8 mouse cellular contexts compared by ENCODE assay signal in the genomic region with DNA sequence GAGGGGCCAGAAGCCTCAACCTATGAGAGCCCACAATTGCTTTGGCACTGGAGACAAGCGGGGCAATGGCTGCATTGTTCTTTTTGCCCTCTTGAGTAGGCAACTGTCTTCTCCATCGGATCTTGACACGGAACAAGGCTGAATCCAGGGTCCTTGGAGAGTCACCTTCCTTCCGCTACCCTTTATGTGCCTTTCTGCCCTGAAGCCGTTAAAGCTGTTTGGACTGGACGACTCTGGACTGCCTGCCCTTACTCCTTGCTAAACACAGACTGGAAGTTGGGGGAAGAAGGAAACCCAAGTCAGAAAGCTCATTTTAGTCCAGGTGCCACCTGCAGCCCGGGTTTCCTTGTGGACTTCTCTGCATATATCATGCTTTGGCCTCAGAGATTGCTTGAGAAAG. TPM values are rescaled to one million over a fixed set of nuclear protein-coding genes. Genes with fewer than 3 reads are reported as not detected.
DNase-seq lines count a peak whose midpoint lies in the region; ATAC-seq and TF ChIP-seq lines count a peak whose summit lies in the region.

No protein-coding gene starts in this region.

- TF ChIP-seq POLR2A in brain, embryonic 14.5 days (IDR thresholded peaks at IDR 0.05; ENCODE audit: borderline replicate concordance, extremely low read depth, insufficient read depth, insufficient read length, poor library complexity, severe bottlenecking): no peak

- 3% methylated on average over 7 of the region's 7 CpGs for WGBS in hindbrain, embryonic 12.5 days
- WGBS in liver, embryonic 14.5 days (ENCODE audit: insufficient replicate concordance): 5% methylated on average over 7 of the region's 7 CpGs

- TF ChIP-seq CTCF in gastrocnemius, adult 2 months (IDR thresholded peaks at IDR 0.05): no peak
- TF ChIP-seq CTCF in brain, embryonic 14.5 days (IDR thresholded peaks at IDR 0.05; ENCODE audit: borderline replicate concordance, extremely low read depth, insufficient read depth, insufficient read length): no peak
- TF ChIP-seq CTCF in liver, embryonic 14.5 days (IDR thresholded peaks at IDR 0.05; ENCODE audit: low read depth): no peak

- H3K36me3 ChIP-seq in hindbrain, embryonic 12.5 days: no peaks in the 10 kb centered on the region
- H3K36me3 ChIP-seq in liver, embryonic 14.5 days (replicated peaks; ENCODE audit: control insufficient read depth, insufficient read depth, low read depth): no peaks in the 10 kb centered on the region

- no peak for TF ChIP-seq EP300 in liver, embryonic 14.5 days (IDR thresholded peaks at IDR 0.05; ENCODE audit: low read depth)

- ATAC-seq in hindbrain, embryonic 12.5 days (ENCODE audit: low FRiP score): peak; percentile 19; the same call in 1 of the 2 replicates
- ATAC-seq in liver, embryonic 14.5 days (ENCODE audit: insufficient read depth): no peak
- no peak for ATAC-seq in megakaryocyte, adult 5-6 weeks (ENCODE audit: poor library complexity, severe bottlenecking)

- H3K27me3 ChIP-seq in hindbrain, embryonic 12.5 days: peaks cover 17% of the 10 kb centered on the region
- peaks cover 9% of the 10 kb centered on the region for H3K27me3 ChIP-seq in liver, embryonic 14.5 days (ENCODE audit: control insufficient read depth, insufficient read depth, low read length)

- intact Hi-C loops in gastrocnemius, adult 2 months (cut with DNase I): no loop called here
- intact Hi-C loops in gastrocnemius, postnatal 14 days (cut with DNase I; ENCODE audit: low total_unique reads): no loop called here

- H3K9ac ChIP-seq in hindbrain, embryonic 12.5 days: peak overlapping the region; percentile 86
- H3K9ac ChIP-seq in liver, embryonic 14.5 days (replicated peaks): no peak overlapping the region

- H3K4me1 ChIP-seq in hindbrain, embryonic 12.5 days: peaks cover 23% of the 10 kb centered on the region
- H3K4me1 ChIP-seq in liver, embryonic 14.5 days (replicated peaks; ENCODE audit: control insufficient read depth in 2 of 2, insufficient read depth in 2 of 2, low read length in 1 of 2): no peaks in the 10 kb centered on the region

- peak overlapping the region; percentile 66 for H3K4me3 ChIP-seq in gastrocnemius, adult 2 months
- peak overlapping the region; percentile 69 for H3K4me3 ChIP-seq in hindbrain, embryonic 12.5 days
- H3K4me3 ChIP-seq in liver, embryonic 14.5 days (ENCODE audit: insufficient read depth in 1 of 2, low read depth in 2 of 2, low read length in 2 of 2): no peak overlapping the region

- no peak overlapping the region for H3K27ac ChIP-seq in gastrocnemius, adult 2 months
- H3K27ac ChIP-seq in hindbrain, embryonic 12.5 days: peak overlapping the region; percentile 88
- H3K27ac ChIP-seq in liver, embryonic 14.5 days: no peak overlapping the region

- no peak for DNase-seq in gastrocnemius, adult 2 months
- DNase-seq in gastrocnemius, postnatal 4 days (ENCODE audit: low spot score in 2 of 2): no peak
- DNase-seq in brain, embryonic 14.5 days (ENCODE audit: low read depth): peak; percentile 25
- DNase-seq in liver, embryonic 14.5 days (ENCODE audit: low read depth in 3 of 3, low spot score in 3 of 3): no peak
- no peak for DNase-seq in thymus, postnatal 25 days
- DNase-seq in gastrocnemius, postnatal 14 days: no peak

- no peaks in the 10 kb centered on the region for H3K9me3 ChIP-seq in hindbrain, embryonic 12.5 days (replicated peaks)
- H3K9me3 ChIP-seq in liver, embryonic 14.5 days (ENCODE audit: control insufficient read depth, low read length): no peaks in the 10 kb centered on the region

- H3K4me2 ChIP-seq in hindbrain, embryonic 12.5 days (replicated peaks): peak overlapping the region; percentile 92
- peak overlapping the region; percentile 62 for H3K4me2 ChIP-seq in liver, embryonic 14.5 days (ENCODE audit: low read depth)

RNA-seq across cellular contexts. Expression of a gene that starts 0.5 kb away (rescaled TPM):
- total RNA-seq in gastrocnemius, adult 2 months (2021): not detected
- under 1 TPM; 0.44 to 0.60 TPM for total RNA-seq in gastrocnemius, postnatal 4 days (2021)
- 22.5 and 33.5 TPM in 2 replicates for polyA plus RNA-seq in brain, embryonic 14.5 days (2012; rRNA removed)
- 29.6 and 29.9 TPM in 2 replicates for polyA plus RNA-seq in hindbrain, embryonic 12.5 days (2016; fragmentation: Nextera tagmentation; extraction: Ambion mirVana)
- 0.08 and 0.11 TPM in 2 replicates for polyA plus RNA-seq in liver, embryonic 14.5 days (2012; rRNA removed)
- polyA plus RNA-seq in liver, embryonic 14.5 days (2014; fragmentation: Nextera tagmentation; extraction: Ambion mirVana): 0.34 TPM in 2 replicates
- not detected in 2 replicates for total RNA-seq in megakaryocyte, adult 5-6 weeks (2015)
- not detected in 2 replicates for total RNA-seq in megakaryocyte, adult 5-6 weeks (2017)
- total RNA-seq in gastrocnemius, postnatal 14 days (2021): under 1 TPM in 1 of 2 experiments, not detected in 1; 0.04 TPM

Comparison
In these comparisons a context has a peak if more than half of its experiments do, and no peak if none do; other contexts are left out.
1. H3K4me3 ChIP-seq: peak in gastrocnemius, adult 2 months (single experiment) and hindbrain, embryonic 12.5 days (single experiment); none in liver, embryonic 14.5 days (0 of 2).